In genomic region chr19:46322996-46323572, GRCm38 (mm10) we compare ENCODE assay signal across 13 mouse cellular contexts. TPM values are rescaled to one million over a fixed set of nuclear protein-coding genes. Genes with fewer than 3 reads are reported as not detected.
A peak's percentile ranks its signal among the peaks of the same experiment; 100 is the strongest.
DNase-seq lines count a peak whose midpoint lies in the region; ATAC-seq and TF ChIP-seq lines count a peak whose summit lies in the region.
"Had no signal": no experiment of that assay in that cellular context is flagged by ENCODE, and none has a peak within 500 bp of the region (broad histone marks: within the 10 kb centered on the region; RNA-seq: fewer than 3 reads in every experiment).

No protein-coding gene starts in this region.

- no peak overlapping the region for H3K4me2 ChIP-seq in neural tube, embryonic 13.5 days
- H3K4me2 ChIP-seq in hindbrain, embryonic 15.5 days: 0 out of 2 replicates have a peak overlapping the region, but pooled peaks have one; percentile 43
- H3K4me2 ChIP-seq in midbrain, postnatal 0 days (ENCODE audit: low read depth, low read length, poor library complexity, severe bottlenecking): peak overlapping the region; percentile 0; the same call in 1 of the 2 replicates
- H3K4me2 ChIP-seq in intestine, embryonic 16.5 days (ENCODE audit: low read depth, low read length): no peak overlapping the region
- H3K4me2 ChIP-seq: liver, embryonic 15.5 days; stomach, embryonic 15.5 days had no signal

- no peaks in the 10 kb centered on the region for H3K9me3 ChIP-seq in neural tube, embryonic 13.5 days
- H3K9me3 ChIP-seq in hindbrain, embryonic 15.5 days: no peaks in the 10 kb centered on the region
- H3K9me3 ChIP-seq in midbrain, postnatal 0 days (ENCODE audit: low read length): no peaks in the 10 kb centered on the region
- H3K9me3 ChIP-seq in intestine, embryonic 16.5 days (ENCODE audit: control insufficient read depth, low read length): no peaks in the 10 kb centered on the region
- H3K9me3 ChIP-seq: liver, embryonic 15.5 days; stomach, embryonic 15.5 days had no signal

- no peak for ATAC-seq in neural tube, embryonic 13.5 days (ENCODE audit: low read depth)
- no peak for ATAC-seq in hindbrain, embryonic 15.5 days (ENCODE audit: low FRiP score, low read depth)
- ATAC-seq in midbrain, postnatal 0 days (ENCODE audit: low FRiP score): no peak
- ATAC-seq in frontal cortex, adult (ENCODE audit: low TSS enrichment): no peak
- no peak for ATAC-seq in intestine, embryonic 16.5 days

- no peaks in the 10 kb centered on the region for H3K36me3 ChIP-seq in neural tube, embryonic 13.5 days
- H3K36me3 ChIP-seq in hindbrain, embryonic 15.5 days: no peaks in the 10 kb centered on the region
- 0 out of 2 replicates have a peak, but pooled peaks cover 3% of the 10 kb centered on the region for H3K36me3 ChIP-seq in midbrain, postnatal 0 days (ENCODE audit: insufficient read depth, low read length)
- H3K36me3 ChIP-seq in intestine, embryonic 16.5 days (ENCODE audit: control insufficient read depth, insufficient read depth, low read length): no peaks in the 10 kb centered on the region
- H3K36me3 ChIP-seq: liver, embryonic 15.5 days; stomach, embryonic 15.5 days had no signal

- H3K4me3 ChIP-seq in neural tube, embryonic 13.5 days: no peak overlapping the region
- no peak overlapping the region for H3K4me3 ChIP-seq in hindbrain, embryonic 15.5 days
- H3K4me3 ChIP-seq in midbrain, postnatal 0 days (ENCODE audit: low read depth, low read length): no peak overlapping the region
- H3K4me3 ChIP-seq in intestine, embryonic 16.5 days (ENCODE audit: low read length): no peak overlapping the region
- H3K4me3 ChIP-seq: liver, embryonic 15.5 days; stomach, embryonic 15.5 days had no signal

- DNase-seq in cerebellum, adult 11 months: peak; percentile 53
- DNase-seq in cerebellum, postnatal 4 days (ENCODE audit: low spot score in 2 of 2): no peak
- no peak for DNase-seq in neural tube, embryonic 10.5 days (ENCODE audit: extremely low spot score, low spot score)
- DNase-seq in midbrain, postnatal 0 days (ENCODE audit: low spot score): no peak
- DNase-seq: lung, postnatal 14 days; thymus, postnatal 4 days had no signal

- no peak for TF ChIP-seq CTCF in midbrain, postnatal 0 days (IDR thresholded peaks at IDR 0.05)

- peaks cover 85% of the 10 kb centered on the region for H3K4me1 ChIP-seq in neural tube, embryonic 13.5 days (replicated peaks)
- peaks cover 87% of the 10 kb centered on the region for H3K4me1 ChIP-seq in hindbrain, embryonic 15.5 days (replicated peaks)
- peaks cover 33% of the 10 kb centered on the region for H3K4me1 ChIP-seq in midbrain, postnatal 0 days (ENCODE audit: insufficient read depth, low read length)
- H3K4me1 ChIP-seq in intestine, embryonic 16.5 days (ENCODE audit: control insufficient read depth, insufficient read depth, low read length): peaks cover 50% of the 10 kb centered on the region

- H3K9ac ChIP-seq in neural tube, embryonic 13.5 days: peak overlapping the region; percentile 41
- no peak overlapping the region for H3K9ac ChIP-seq in hindbrain, embryonic 15.5 days
- H3K9ac ChIP-seq in midbrain, postnatal 0 days (replicated peaks; ENCODE audit: low read length, poor library complexity, severe bottlenecking): peak overlapping the region; percentile 39; the same call in 1 of the 2 replicates
- no peak overlapping the region for H3K9ac ChIP-seq in intestine, embryonic 16.5 days (ENCODE audit: low read depth, low read length)
- H3K9ac ChIP-seq: liver, embryonic 15.5 days; stomach, embryonic 15.5 days had no signal

- WGBS in neural tube, embryonic 13.5 days: 83% methylated on average over 13 of the region's 13 CpGs
- 82% methylated on average over 13 of the region's 13 CpGs for WGBS in hindbrain, embryonic 15.5 days
- WGBS in midbrain, postnatal 0 days: 84% methylated on average over 13 of the region's 13 CpGs
- 78% methylated on average over 13 of the region's 13 CpGs for WGBS in intestine, embryonic 16.5 days

- H3K27ac ChIP-seq in neural tube, embryonic 13.5 days (replicated peaks): no peak overlapping the region
- no peak overlapping the region for H3K27ac ChIP-seq in hindbrain, embryonic 15.5 days (replicated peaks)
- H3K27ac ChIP-seq in midbrain, postnatal 0 days (ENCODE audit: low read depth, low read length): no peak overlapping the region
- no peak overlapping the region for H3K27ac ChIP-seq in intestine, embryonic 16.5 days (ENCODE audit: low read length)
- H3K27ac ChIP-seq: kidney, postnatal 0 days; liver, embryonic 15.5 days; stomach, embryonic 15.5 days had no signal

- peaks cover 62% of the 10 kb centered on the region for H3K27me3 ChIP-seq in neural tube, embryonic 13.5 days
- 0 out of 2 replicates have a peak, but pooled peaks cover 9% of the 10 kb centered on the region for H3K27me3 ChIP-seq in hindbrain, embryonic 15.5 days
- no peaks in the 10 kb centered on the region for H3K27me3 ChIP-seq in midbrain, postnatal 0 days (ENCODE audit: insufficient read depth, low read length)
- peaks cover 64% of the 10 kb centered on the region for H3K27me3 ChIP-seq in intestine, embryonic 16.5 days (replicated peaks; ENCODE audit: control insufficient read depth, insufficient read depth, low read length)

RNA-seq across cellular contexts. Expression of gene Psd, which starts 3.9 kb away (rescaled TPM):
- 47.2 and 53.8 TPM in 2 replicates for polyA plus RNA-seq in neural tube, embryonic 13.5 days (2015; fragmentation: Nextera tagmentation; extraction: Ambion mirVana)
- polyA plus RNA-seq in hindbrain, embryonic 15.5 days (2015; fragmentation: Nextera tagmentation; extraction: Ambion mirVana): 119 and 145 TPM in 2 replicates
- total RNA-seq in midbrain, postnatal 0 days (2014; rRNA removed): 471 and 481 TPM in 2 replicates
- 179 and 185 TPM in 2 replicates for polyA plus RNA-seq in midbrain, postnatal 0 days (2015; fragmentation: Nextera tagmentation; extraction: Ambion mirVana)
- polyA plus RNA-seq in intestine, embryonic 16.5 days (2015; fragmentation: Nextera tagmentation; extraction: Ambion mirVana): 13.2 and 13.6 TPM in 2 replicates

RNA-seq across cellular contexts. Expression of gene Fbxl15, which starts 4.9 kb away (rescaled TPM):
- 37.7 and 39.1 TPM in 2 replicates for polyA plus RNA-seq in neural tube, embryonic 13.5 days (2015; fragmentation: Nextera tagmentation; extraction: Ambion mirVana)
- 47.1 and 51.8 TPM in 2 replicates for polyA plus RNA-seq in hindbrain, embryonic 15.5 days (2015; fragmentation: Nextera tagmentation; extraction: Ambion mirVana)
- 48.3 and 57.8 TPM in 2 replicates for total RNA-seq in midbrain, postnatal 0 days (2014; rRNA removed)
- polyA plus RNA-seq in midbrain, postnatal 0 days (2015; fragmentation: Nextera tagmentation; extraction: Ambion mirVana): 55.2 and 56.8 TPM in 2 replicates
- 17.3 and 18.9 TPM in 2 replicates for polyA plus RNA-seq in intestine, embryonic 16.5 days (2015; fragmentation: Nextera tagmentation; extraction: Ambion mirVana)

RNA-seq across cellular contexts. Expression of gene Cuedc2, which starts 15.4 kb away (rescaled TPM):
- polyA plus RNA-seq in neural tube, embryonic 13.5 days (2015; fragmentation: Nextera tagmentation; extraction: Ambion mirVana): 318 and 357 TPM in 2 replicates
- polyA plus RNA-seq in hindbrain, embryonic 15.5 days (2015; fragmentation: Nextera tagmentation; extraction: Ambion mirVana): 336 and 347 TPM in 2 replicates
- 157 and 177 TPM in 2 replicates for total RNA-seq in midbrain, postnatal 0 days (2014; rRNA removed)
- 314 and 337 TPM in 2 replicates for polyA plus RNA-seq in midbrain, postnatal 0 days (2015; fragmentation: Nextera tagmentation; extraction: Ambion mirVana)
- 127 and 132 TPM in 2 replicates for polyA plus RNA-seq in intestine, embryonic 16.5 days (2015; fragmentation: Nextera tagmentation; extraction: Ambion mirVana)

RNA-seq across cellular contexts. Expression of gene Mfsd13a, which starts 17.8 kb away (rescaled TPM):
- 10.3 and 10.6 TPM in 2 replicates for polyA plus RNA-seq in neural tube, embryonic 13.5 days (2015; fragmentation: Nextera tagmentation; extraction: Ambion mirVana)
- 12.3 and 12.5 TPM in 2 replicates for polyA plus RNA-seq in hindbrain, embryonic 15.5 days (2015; fragmentation: Nextera tagmentation; extraction: Ambion mirVana)
- total RNA-seq in midbrain, postnatal 0 days (2014; rRNA removed): 7.2 and 19.2 TPM in 2 replicates
- polyA plus RNA-seq in midbrain, postnatal 0 days (2015; fragmentation: Nextera tagmentation; extraction: Ambion mirVana): 10.6 and 11.4 TPM in 2 replicates
- polyA plus RNA-seq in intestine, embryonic 16.5 days (2015; fragmentation: Nextera tagmentation; extraction: Ambion mirVana): 16.2 and 16.3 TPM in 2 replicates

RNA-seq across cellular contexts. Expression of gene Nfkb2, which starts 19.0 kb away (rescaled TPM):
- 2.4 and 2.6 TPM in 2 replicates for polyA plus RNA-seq in neural tube, embryonic 13.5 days (2015; fragmentation: Nextera tagmentation; extraction: Ambion mirVana)
- 2.8 and 3.3 TPM in 2 replicates for polyA plus RNA-seq in hindbrain, embryonic 15.5 days (2015; fragmentation: Nextera tagmentation; extraction: Ambion mirVana)
- total RNA-seq in midbrain, postnatal 0 days (2014; rRNA removed): 3.1 and 4.5 TPM in 2 replicates
- 2.3 and 2.4 TPM in 2 replicates for polyA plus RNA-seq in midbrain, postnatal 0 days (2015; fragmentation: Nextera tagmentation; extraction: Ambion mirVana)
- polyA plus RNA-seq in intestine, embryonic 16.5 days (2015; fragmentation: Nextera tagmentation; extraction: Ambion mirVana): 9.1 and 9.8 TPM in 2 replicates

Comparison
In these comparisons a context has a peak if more than half of its experiments do, and no peak if none do; other contexts are left out.
1. H3K4me2 ChIP-seq: peak in hindbrain, embryonic 15.5 days (single experiment) and midbrain, postnatal 0 days (single experiment); none in neural tube, embryonic 13.5 days (single experiment) and intestine, embryonic 16.5 days (single experiment).
2. H3K9ac ChIP-seq: peak in neural tube, embryonic 13.5 days (single experiment) and midbrain, postnatal 0 days (single experiment); none in hindbrain, embryonic 15.5 days (single experiment) and intestine, embryonic 16.5 days (single experiment).